Mouse (Mus musculus) C2C12 (cell line): ENCODE measurements around the gene 3110082J24Rik.

ENCODE experiments used
- CTCF ChIP-seq: IDR thresholded peaks from one replicate; pipeline ENCODE4 v1.5.1; 2011; ENCODE audit not compliant: control insufficient read depth, insufficient read depth, insufficient read length
- MAX ChIP-seq: IDR thresholded peaks from one replicate; pipeline ENCODE4 v1.6.1; 2011; ENCODE audit warnings: mild to moderate bottlenecking, control low read depth
- MYOD1 ChIP-seq: IDR thresholded peaks from one replicate; pipeline ENCODE4 v1.6.1; 2011; ENCODE audit warnings: low read depth; ENCODE audit not compliant: control insufficient read depth, insufficient read length
- MYOG ChIP-seq: IDR thresholded peaks from one replicate; pipeline ENCODE4 v1.6.1; 2011; ENCODE audit not compliant: control insufficient read depth, insufficient read length; ENCODE audit errors: extremely low read depth
- USF1 ChIP-seq: IDR thresholded peaks from one replicate; pipeline ENCODE4 v1.6.1; 2011; ENCODE audit warnings: low read depth, mild to moderate bottlenecking, control low read depth, moderate library complexity

DNA sequence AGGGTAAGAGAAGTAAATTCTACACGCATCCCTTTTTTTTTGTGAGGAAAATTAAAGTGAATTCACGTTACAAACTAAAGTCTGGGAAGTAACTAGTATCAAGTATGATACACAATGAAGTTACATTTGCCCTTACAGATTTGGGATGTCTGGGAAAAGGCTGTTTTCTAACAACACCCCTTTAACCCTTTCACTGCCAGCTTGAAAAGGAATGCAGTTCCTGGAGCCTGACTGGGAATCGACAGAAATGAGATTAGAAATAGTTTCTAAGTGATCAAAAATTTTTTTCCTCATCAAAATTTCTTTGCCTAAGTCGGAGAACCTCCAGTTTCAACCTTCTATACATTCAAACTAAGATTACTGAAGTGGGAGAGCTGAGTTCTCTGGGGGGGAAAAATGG lies 48.1 kb upstream of the 3110082J24Rik start:
- no peak for TF ChIP-seq MAX
- TF ChIP-seq CTCF: no peak
- TF ChIP-seq USF1: no peak
- no peak for TF ChIP-seq MYOG
- no peak for TF ChIP-seq MYOD1
